Mouse (Mus musculus) gastrocnemius, postnatal 25 days (tissue): ENCODE measurements around the gene Gm21319. TPM values are rescaled to one million over a fixed set of nuclear protein-coding genes. Genes with fewer than 3 reads are reported as not detected.
"Not testable (repeated sequence)": the region's sequence is repeated elsewhere in the genome, so short reads cannot be mapped to it uniquely, and the experiment has no call there.

Experiments used
- DNase-seq: peaks from one replicate; pipeline ENCODE4 v3.0.0; 2022
- long read RNA-seq, 2 experiments: library from polyadenylated mRNA; stranded (forward); transcript quantifications; one replicate each; pipeline ENCODE4 v2.0.0; 2021
- total RNA-seq, 2 experiments: library from RNA; stranded (reverse); gene quantifications; 1 replicate in 1 of 2; 2 replicates in 1 of 2; pipeline ENCODE4 v1.2.3; 2021

Gene Gm21319
- total RNA-seq = not detected
- long read RNA-seq, experiment 1 = 0 reads
- long read RNA-seq, experiment 2 = 0 reads

GRCm38 (mm10) chr12:87775655-87776054 lies at the start of gene Gm21319:
Gene Gm21319, minus strand, starts transcription at chr12:87775755.
- DNase-seq = not testable (repeated sequence)

- DNase-seq = not testable (repeated sequence)
Measured at GRCm38 (mm10) chr12:87816277-87816676, 40.7 kb upstream of the Gm21319 start, which contains the start of gene BB287469. Gene BB287469, plus strand, starts transcription at chr12:87816577.

GRCm38 (mm10) chr12:87797971-87798370 lies 22.4 kb upstream of the Gm21319 start:
- not testable (repeated sequence) for DNase-seq

GRCm38 (mm10) chr12:87795212-87795611 lies 19.7 kb upstream of the Gm21319 start, which contains the start of gene Gm21936:
Gene Gm21936, plus strand, starts transcription at chr12:87795512.
- DNase-seq = not testable (repeated sequence)

Other genes with a start within 250 kb of the Gm21319 start
- not detected for gene Oog1, start 173.1 kb downstream of the Gm21319 start, total RNA-seq
- not detected for gene Gm4027, start 156.9 kb downstream of the Gm21319 start, total RNA-seq
- gene Gm16381, start 131.1 kb downstream of the Gm21319 start, total RNA-seq = not detected
- gene Gm21936, start 19.8 kb upstream of the Gm21319 start, total RNA-seq = not detected
- gene BB287469, start 40.8 kb upstream of the Gm21319 start, total RNA-seq = not detected
- not detected for gene Gm2001, start 66.6 kb upstream of the Gm21319 start, total RNA-seq
- gene Gm2016, start 98.3 kb upstream of the Gm21319 start, total RNA-seq = not detected
- gene Gm2022, start 119.6 kb upstream of the Gm21319 start, total RNA-seq = not detected
- not detected for gene Gm2035, start 144.1 kb upstream of the Gm21319 start, total RNA-seq
- gene Gm2042, start 178.3 kb upstream of the Gm21319 start, total RNA-seq = not detected
- not detected for gene Gm2075, start 236.1 kb upstream of the Gm21319 start, total RNA-seq
- not detected for gene Gm6803, start 243.0 kb upstream of the Gm21319 start, total RNA-seq